Mouse (Mus musculus) G1E (cell line): ENCODE results near the gene Sit1. TPM values are rescaled to one million over a fixed set of nuclear protein-coding genes. Genes with fewer than 3 reads are reported as not detected.

ENCODE experiments used
- ATAC-seq: 2 replicates; pipeline ENCODE4 v1.8.0; 2016; ENCODE audit warnings: mild to moderate bottlenecking; ENCODE audit not compliant: insufficient number of reproducible peaks, poor library complexity, low FRiP score, severe bottlenecking; ENCODE audit errors: extremely low read depth
- DNase-seq: peaks from one replicate; pipeline ENCODE4 v3.0.0; 2012; ENCODE audit warnings: low spot score
- H3K27me3 ChIP-seq: 2 replicates; pipeline ENCODE4 v1.6.1; 2012; ENCODE audit warnings: mild to moderate bottlenecking, low read length, inconsistent platforms; ENCODE audit not compliant: insufficient read depth
- H3K36me3 ChIP-seq: replicated peaks from 2 replicates; pipeline ENCODE3; 2012; ENCODE audit warnings: mild to moderate bottlenecking, inconsistent platforms
- H3K4me1 ChIP-seq: 2 replicates; pipeline ENCODE4 v1.6.1; 2012; ENCODE audit warnings: low read depth, low read length, inconsistent platforms, mixed read lengths; ENCODE audit not compliant: insufficient read depth
- H3K4me3 ChIP-seq: 2 replicates; pipeline ENCODE4 v1.5.1; 2012; ENCODE audit warnings: low read depth, mild to moderate bottlenecking, inconsistent platforms, low read length, moderate library complexity, mixed read lengths
- H3K9me3 ChIP-seq: replicated peaks from 2 replicates; pipeline ENCODE4 v1.6.1; 2012; ENCODE audit warnings: inconsistent platforms
- CTCF ChIP-seq: IDR thresholded peaks from 2 replicates; pipeline ENCODE4 v1.5.1; 2012; ENCODE audit warnings: low read depth, low read length, inconsistent platforms, mixed read lengths
- GATA1 ChIP-seq: IDR thresholded peaks from 2 replicates; pipeline ENCODE4 v1.6.1; 2012; ENCODE audit warnings: borderline replicate concordance, low read length, inconsistent platforms, mixed read lengths
- GATA2 ChIP-seq: IDR thresholded peaks from 2 replicates; pipeline ENCODE4 v1.6.1; 2012; ENCODE audit warnings: low read depth, low read length, inconsistent platforms, borderline replicate concordance
- POLR2AphosphoS5 ChIP-seq: IDR thresholded peaks from 2 replicates; pipeline ENCODE4 v1.6.1; 2012; ENCODE audit warnings: low read depth, low read length, inconsistent platforms; ENCODE audit not compliant: insufficient replicate concordance
- TAL1 ChIP-seq: conservative IDR thresholded peaks from 2 replicates; pipeline ENCODE4 v1.6.1; 2012; ENCODE audit warnings: low read depth, low read length, inconsistent platforms, mixed read lengths
- polyA plus RNA-seq: library from polyadenylated mRNA; stranded (reverse); fragments of >175 nt; gene quantifications from 2 replicates; pipeline ENCODE4 v1.2.3, GENCODE M21; 2012
- total RNA-seq, 2 experiments: library from RNA; stranded (forward) in 1 of 2; stranded (reverse) in 1 of 2; fragments of 200-1000 nt in 1 of 2; fragments of >200 nt in 1 of 2; fragmentation: Nextera tagmentation in 1 of 2; gene quantifications; 2 replicates each; pipeline ENCODE4 v1.2.3; 2014 to 2017

Gene Sit1
- total and polyA plus RNA-seq, 3 experiments: not detected

- no peaks in the 10 kb centered on the region for H3K36me3 ChIP-seq
- no peaks in the 10 kb centered on the region for H3K9me3 ChIP-seq
- H3K4me3 ChIP-seq: no peak overlapping the region
- H3K27me3 ChIP-seq: peaks cover 18% of the 10 kb centered on the region
- peaks cover 15% of the 10 kb centered on the region for H3K4me1 ChIP-seq
- no peak for ATAC-seq
- DNase-seq: no peak
- TF ChIP-seq CTCF (no peak), POLR2AphosphoS5 (no peak), GATA1 (no peak), GATA2 (no peak), TAL1 (no peak)
Measured at GRCm38 (mm10) chr4:43482591-43482990, 943 bp downstream of the Sit1 start.

DNA sequence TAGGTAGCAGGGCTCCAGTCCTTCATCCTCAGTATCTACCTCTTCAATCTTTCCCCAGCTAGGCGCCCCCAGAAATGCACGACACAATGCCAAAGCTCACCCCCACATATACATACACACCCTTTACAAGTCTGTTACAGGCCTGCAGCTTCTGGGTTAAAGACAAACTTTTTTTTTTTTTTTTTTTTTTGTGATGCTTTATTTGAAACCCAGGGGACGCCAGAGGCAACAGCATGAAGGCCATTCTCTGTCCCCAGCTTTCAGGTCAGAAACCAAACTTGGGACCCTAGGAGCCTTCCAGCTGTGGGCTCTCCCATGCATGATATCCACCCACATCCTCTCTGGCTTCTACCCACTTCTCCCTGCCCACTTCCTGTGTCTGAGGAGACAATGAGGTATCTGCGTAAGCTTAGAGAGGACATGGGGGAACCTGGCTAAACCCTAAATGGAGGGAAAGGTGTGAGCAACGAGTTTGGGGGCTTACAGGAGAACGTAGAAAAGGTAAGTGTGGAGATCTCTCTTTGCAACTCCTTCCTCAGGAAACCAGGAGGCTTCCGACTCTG lies 1.6 kb downstream of the Sit1 start:
- H3K36me3 ChIP-seq: no peaks in the 10 kb centered on the region
- ATAC-seq (no peak), DNase-seq (no peak)
- no peak for TF ChIP-seq GATA1
- TF ChIP-seq GATA2: no peak
- no peak for TF ChIP-seq TAL1
- no peak for TF ChIP-seq CTCF
- TF ChIP-seq POLR2AphosphoS5: no peak
- peaks cover 15% of the 10 kb centered on the region for H3K4me1 ChIP-seq
- no peak overlapping the region for H3K4me3 ChIP-seq
- H3K9me3 ChIP-seq: no peaks in the 10 kb centered on the region
- H3K27me3 ChIP-seq: peaks cover 18% of the 10 kb centered on the region

GRCm38 (mm10) chr4:43480985-43481384 lies 2.5 kb downstream of the Sit1 start:
- TF ChIP-seq GATA1 (no peak), CTCF (no peak), GATA2 (no peak), TAL1 (no peak), POLR2AphosphoS5 (no peak)
- no peak for DNase-seq
- H3K4me1 ChIP-seq: peaks cover 15% of the 10 kb centered on the region
- no peak for ATAC-seq
- H3K4me3 ChIP-seq: no peak overlapping the region
- H3K9me3 ChIP-seq: no peaks in the 10 kb centered on the region
- H3K36me3 ChIP-seq: no peaks in the 10 kb centered on the region
- H3K27me3 ChIP-seq: peaks cover 18% of the 10 kb centered on the region

DNA sequence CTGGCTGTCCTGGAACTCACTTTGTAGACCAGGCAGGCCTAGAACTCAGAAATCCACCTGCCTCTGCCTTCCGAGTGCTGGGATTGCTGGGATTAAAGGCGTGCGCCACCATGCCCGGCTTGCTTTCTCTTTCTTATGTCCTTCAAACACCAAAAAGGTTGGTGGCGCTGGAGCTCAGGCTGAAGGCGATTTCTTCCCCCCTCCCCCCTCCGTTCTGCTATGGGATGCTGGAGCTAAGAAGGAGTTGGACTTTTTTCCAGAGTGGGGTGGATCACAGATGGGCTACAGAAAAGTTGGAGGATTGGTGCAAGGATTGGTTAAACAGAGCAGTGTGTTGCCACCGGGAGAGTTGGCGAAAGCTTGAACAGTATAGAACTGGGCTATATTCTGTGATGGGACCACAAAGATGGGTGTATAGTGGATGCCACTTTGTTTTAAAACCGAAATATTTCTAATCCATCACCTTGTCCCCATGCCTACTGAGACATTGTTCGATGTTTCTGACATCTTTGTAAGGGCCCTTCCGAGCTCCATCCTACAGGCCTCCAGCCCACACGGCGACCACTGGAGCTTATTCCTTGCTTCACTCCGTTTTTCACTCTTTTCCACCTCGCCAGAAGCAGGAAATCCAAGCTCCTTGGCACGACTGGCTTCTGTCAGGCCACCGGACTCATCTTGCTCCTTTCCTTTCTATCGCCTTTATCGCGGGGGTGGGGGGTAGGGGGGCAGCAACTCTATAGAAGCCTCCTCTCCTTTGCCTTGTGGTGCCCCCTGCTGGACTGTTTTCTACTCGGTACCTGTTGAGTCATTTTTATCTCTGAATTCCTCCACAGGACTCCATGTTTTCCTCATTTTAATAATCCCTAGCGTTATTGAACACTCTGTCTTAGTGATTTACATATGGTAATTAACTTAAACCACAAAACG lies 4.4 kb downstream of the Sit1 start:
- ATAC-seq (no peak), DNase-seq (no peak)
- Histone ChIP-seq H3K4me3 (no peak overlapping the region), H3K4me1 (peaks cover 15% of the 10 kb centered on the region), H3K9me3 (no peaks in the 10 kb centered on the region), H3K27me3 (peaks cover 24% of the 10 kb centered on the region), H3K36me3 (no peaks in the 10 kb centered on the region)
- TF ChIP-seq TAL1: no peak

GRCm38 (mm10) chr4:43478534-43478858 lies 5.0 kb downstream of the Sit1 start:
- Histone ChIP-seq H3K36me3 (no peaks in the 10 kb centered on the region), H3K4me1 (peaks cover 15% of the 10 kb centered on the region), H3K27me3 (peaks cover 21% of the 10 kb centered on the region), H3K4me3 (no peak overlapping the region), H3K9me3 (no peaks in the 10 kb centered on the region)
- DNase-seq: no peak
- no peak for TF ChIP-seq TAL1
- TF ChIP-seq POLR2AphosphoS5: no peak
- no peak for ATAC-seq

- Histone ChIP-seq H3K4me1 (peaks cover 15% of the 10 kb centered on the region), H3K9me3 (no peaks in the 10 kb centered on the region), H3K36me3 (no peaks in the 10 kb centered on the region), H3K27me3 (peaks cover 16% of the 10 kb centered on the region), H3K4me3 (no peak overlapping the region)
- TF ChIP-seq TAL1: no peak
- TF ChIP-seq POLR2AphosphoS5: no peak
- TF ChIP-seq GATA1: no peak
- TF ChIP-seq CTCF: no peak
- no peak for TF ChIP-seq GATA2
- DNase-seq (no peak), ATAC-seq (no peak)
Measured at GRCm38 (mm10) chr4:43477857-43478533, 5.5 kb downstream of the Sit1 start.
